Mouse (Mus musculus) intestine, embryonic 15.5 days (tissue): ENCODE measurements at regions not wholly inside any gene's neighbourhood (a gene's known extent, or its start where the extent isn't known, plus 50 kb on each side); places are given as distances from the start of the nearest gene placed in this dataset.

Source experiments
- ATAC-seq: fragments of 200-750 bp; cut with Nextera tagmentation; 2 replicates; pipeline ENCODE4 v1.8.0; 2017; ENCODE audit warnings: moderate TSS enrichment, moderate library complexity
- H3K27ac ChIP-seq: fragments of 300-500 bp; sonication (generic); 2 replicates; pipeline ENCODE4 v1.5.1; 2015; ENCODE audit warnings: mild to moderate bottlenecking, inconsistent platforms
- H3K27me3 ChIP-seq: fragments of 300-500 bp; sonication (generic); replicated peaks from 2 replicates; pipeline ENCODE4 v1.6.1; 2015; ENCODE audit warnings: inconsistent platforms
- H3K36me3 ChIP-seq: fragments of 300-500 bp; sonication (generic); 2 replicates; pipeline ENCODE4 v1.6.1; 2015; ENCODE audit warnings: inconsistent platforms
- H3K4me1 ChIP-seq: fragments of 300-500 bp; sonication (generic); replicated peaks from 2 replicates; pipeline ENCODE4 v1.6.1; 2015; ENCODE audit warnings: inconsistent platforms
- H3K4me2 ChIP-seq: fragments of 300-500 bp; sonication (generic); replicated peaks from 2 replicates; pipeline ENCODE4 v1.6.1; 2015; ENCODE audit warnings: mild to moderate bottlenecking, inconsistent platforms
- H3K4me3 ChIP-seq: fragments of 300-500 bp; sonication (generic); replicated peaks from 2 replicates; pipeline ENCODE4 v1.5.1; 2015; ENCODE audit warnings: inconsistent platforms
- H3K9ac ChIP-seq: fragments of 300-500 bp; sonication (generic); 2 replicates; pipeline ENCODE4 v1.6.1; 2015; ENCODE audit warnings: inconsistent platforms
- H3K9me3 ChIP-seq: fragments of 300-500 bp; sonication (generic); 2 replicates; pipeline ENCODE4 v1.6.1; 2016; ENCODE audit warnings: inconsistent platforms
- WGBS: fragments of 180-500 bp; shearing (Covaris S2); methylation state at CpG from one replicate; pipeline ENCODE4 v1.1.7; 2015; 5-methylcytosine and 5-hydroxymethylcytosine counted together

GRCm38 (mm10) chr2:115488465-115488864, 93.1 kb upstream of the BC052040 start:
- Histone ChIP-seq H3K27me3 (no peaks in the 10 kb centered on the region), H3K4me2 (no peak overlapping the region), H3K9ac (no peak overlapping the region), H3K9me3 (no peaks in the 10 kb centered on the region), H3K4me1 (0 out of 2 replicates have a peak, but pooled peaks cover 2% of the 10 kb centered on the region), H3K4me3 (no peak overlapping the region), H3K36me3 (no peaks in the 10 kb centered on the region), H3K27ac (no peak overlapping the region)
- WGBS, result 56% methylated on average over 4 of the region's 4 CpGs
- ATAC-seq, result no peak

- H3K27me3 ChIP-seq, result no peaks in the 10 kb centered on the region
- H3K4me1 ChIP-seq, result no peaks in the 10 kb centered on the region
- 76% methylated on average over 2 of the region's 2 CpGs for WGBS
- ATAC-seq, result no peak
- H3K27ac ChIP-seq, result no peak overlapping the region
- no peak overlapping the region for H3K4me3 ChIP-seq
- no peaks in the 10 kb centered on the region for H3K9me3 ChIP-seq
- H3K4me2 ChIP-seq, result no peak overlapping the region
- no peaks in the 10 kb centered on the region for H3K36me3 ChIP-seq
- no peak overlapping the region for H3K9ac ChIP-seq
Measured at GRCm38 (mm10) chr2:115493020-115493419, 88.5 kb upstream of the BC052040 start.

GRCm38 (mm10) chr2:115499904-115500303, 81.6 kb upstream of the BC052040 start:
- no peak overlapping the region for H3K4me2 ChIP-seq
- H3K4me1 ChIP-seq, result no peaks in the 10 kb centered on the region
- 84% methylated on average over 2 of the region's 2 CpGs for WGBS
- H3K27ac ChIP-seq, result no peak overlapping the region
- H3K36me3 ChIP-seq, result no peaks in the 10 kb centered on the region
- no peak for ATAC-seq
- H3K4me3 ChIP-seq, result no peak overlapping the region
- no peaks in the 10 kb centered on the region for H3K9me3 ChIP-seq
- no peaks in the 10 kb centered on the region for H3K27me3 ChIP-seq
- H3K9ac ChIP-seq, result no peak overlapping the region

- no peak overlapping the region for H3K27ac ChIP-seq
- WGBS, result 47% methylated on average over 10 of the region's 10 CpGs
- no peak for ATAC-seq
Measured at GRCm38 (mm10) chr2:115509527-115509926, 72.0 kb upstream of the BC052040 start.

GRCm38 (mm10) chr2:115511146-115511545, 70.4 kb upstream of the BC052040 start:
- WGBS, result 53% methylated on average over 3 of the region's 3 CpGs

More at GRCm38 (mm10) chr2:115509527-115509926, 72.0 kb upstream of the BC052040 start:
- no peak overlapping the region for H3K4me3 ChIP-seq
- no peaks in the 10 kb centered on the region for H3K9me3 ChIP-seq
- H3K9ac ChIP-seq, result no peak overlapping the region
- H3K27me3 ChIP-seq, result no peaks in the 10 kb centered on the region
- no peaks in the 10 kb centered on the region for H3K36me3 ChIP-seq
- no peak overlapping the region for H3K4me2 ChIP-seq
- peaks cover 5% of the 10 kb centered on the region for H3K4me1 ChIP-seq

GRCm38 (mm10) chr2:115511612-115512525, 69.6 kb upstream of the BC052040 start:
- Histone ChIP-seq H3K4me1 (peaks cover 5% of the 10 kb centered on the region), H3K27ac (peak overlapping the region; percentile 45), H3K4me2 (no peak overlapping the region), H3K36me3 (no peaks in the 10 kb centered on the region), H3K9ac (no peak overlapping the region), H3K4me3 (no peak overlapping the region), H3K9me3 (no peaks in the 10 kb centered on the region), H3K27me3 (no peaks in the 10 kb centered on the region)
- 49% methylated on average over 14 of the region's 14 CpGs for WGBS
- ATAC-seq, result no peak

More at GRCm38 (mm10) chr2:115511146-115511545, 70.4 kb upstream of the BC052040 start:
- no peak overlapping the region for H3K27ac ChIP-seq
- no peak overlapping the region for H3K9ac ChIP-seq
- no peaks in the 10 kb centered on the region for H3K9me3 ChIP-seq
- no peak overlapping the region for H3K4me3 ChIP-seq
- H3K27me3 ChIP-seq, result no peaks in the 10 kb centered on the region
- peaks cover 5% of the 10 kb centered on the region for H3K4me1 ChIP-seq
- H3K4me2 ChIP-seq, result no peak overlapping the region
- no peaks in the 10 kb centered on the region for H3K36me3 ChIP-seq
- ATAC-seq, result no peak

GRCm38 (mm10) chr2:115512891-115513290, 68.6 kb upstream of the BC052040 start:
- Histone ChIP-seq H3K36me3 (no peaks in the 10 kb centered on the region), H3K4me3 (no peak overlapping the region), H3K4me2 (peak overlapping the region; percentile 22; the same call in 1 of the 2 replicates), H3K27me3 (no peaks in the 10 kb centered on the region), H3K9ac (no peak overlapping the region), H3K4me1 (peaks cover 5% of the 10 kb centered on the region), H3K9me3 (no peaks in the 10 kb centered on the region), H3K27ac (peak overlapping the region; percentile 49)
- ATAC-seq, result no peak
- WGBS, result 29% methylated on average over 8 of the region's 8 CpGs

GRCm38 (mm10) chr2:115513774-115514231, 67.7 kb upstream of the BC052040 start:
- Histone ChIP-seq H3K9ac (no peak overlapping the region), H3K27me3 (no peaks in the 10 kb centered on the region), H3K36me3 (no peaks in the 10 kb centered on the region), H3K4me3 (no peak overlapping the region), H3K9me3 (no peaks in the 10 kb centered on the region), H3K4me2 (0 out of 2 replicates have a peak overlapping the region, but pooled peaks have one; percentile 14), H3K27ac (peak overlapping the region; percentile 76), H3K4me1 (peaks cover 5% of the 10 kb centered on the region)
- ATAC-seq, result no peak
- 24% methylated on average over 8 of the region's 8 CpGs for whole genome bisulfite sequencing

- ATAC-seq, result no peak
- H3K4me1 ChIP-seq, result peaks cover 5% of the 10 kb centered on the region
- H3K36me3 ChIP-seq, result no peaks in the 10 kb centered on the region
- H3K27me3 ChIP-seq, result no peaks in the 10 kb centered on the region
- no peaks in the 10 kb centered on the region for H3K9me3 ChIP-seq
- no peak overlapping the region for H3K4me2 ChIP-seq
- no peak overlapping the region for H3K27ac ChIP-seq
- WGBS, result 13% methylated on average over 9 of the region's 9 CpGs
- H3K9ac ChIP-seq, result no peak overlapping the region
- no peak overlapping the region for H3K4me3 ChIP-seq
Measured at GRCm38 (mm10) chr2:115514831-115515428, 66.6 kb upstream of the BC052040 start.

- Histone ChIP-seq H3K9me3 (no peaks in the 10 kb centered on the region), H3K27me3 (no peaks in the 10 kb centered on the region), H3K9ac (no peak overlapping the region), H3K4me3 (no peak overlapping the region), H3K4me1 (peaks cover 8% of the 10 kb centered on the region), H3K4me2 (no peak overlapping the region), H3K36me3 (no peaks in the 10 kb centered on the region), H3K27ac (no peak overlapping the region)
- no peak for ATAC-seq
- WGBS, result 69% methylated on average over 6 of the region's 6 CpGs
Measured at GRCm38 (mm10) chr2:115515470-115515869, 66.0 kb upstream of the BC052040 start.

- 33% methylated on average over 2 of the region's 2 CpGs for WGBS
- no peaks in the 10 kb centered on the region for H3K27me3 ChIP-seq
Measured at GRCm38 (mm10) chr2:115516824-115517223, 64.7 kb upstream of the BC052040 start.

GRCm38 (mm10) chr2:115519974-115520373, 61.5 kb upstream of the BC052040 start:
- peak; percentile 67 for ATAC-seq
- no peak overlapping the region for H3K9ac ChIP-seq
- no peak overlapping the region for H3K27ac ChIP-seq
- H3K36me3 ChIP-seq, result no peaks in the 10 kb centered on the region
- no peaks in the 10 kb centered on the region for H3K9me3 ChIP-seq
- H3K4me2 ChIP-seq, result peak overlapping the region; percentile 41
- 44% methylated on average over 5 of the region's 5 CpGs for WGBS
- peaks cover 2% of the 10 kb centered on the region; the same call in 1 of the 2 replicates for H3K4me1 ChIP-seq
- no peak overlapping the region for H3K4me3 ChIP-seq
- no peaks in the 10 kb centered on the region for H3K27me3 ChIP-seq

More at GRCm38 (mm10) chr2:115516824-115517223, 64.7 kb upstream of the BC052040 start:
- Histone ChIP-seq H3K4me3 (no peak overlapping the region), H3K4me1 (peaks cover 8% of the 10 kb centered on the region), H3K36me3 (no peaks in the 10 kb centered on the region), H3K27ac (0 out of 2 replicates have a peak overlapping the region, but pooled peaks have one; percentile 22), H3K9ac (no peak overlapping the region), H3K9me3 (no peaks in the 10 kb centered on the region), H3K4me2 (no peak overlapping the region)
- peak; percentile 67 for ATAC-seq
